ENCODE assay signal across 8 mouse cellular contexts in genomic region chr7:44350957-44351711, GRCm38 (mm10). TPM values are rescaled to one million over a fixed set of nuclear protein-coding genes. Genes with fewer than 3 reads are reported as not detected.
DNase-seq lines count a peak whose midpoint lies in the region; ATAC-seq and TF ChIP-seq lines count a peak whose summit lies in the region.

No protein-coding gene starts in this region.

- H3K27ac ChIP-seq in cerebellum, adult 2 months (ENCODE audit: insufficient read depth, low read length): no peak overlapping the region
- no peak overlapping the region for H3K27ac ChIP-seq in hindbrain, embryonic 12.5 days

- peaks cover 7% of the 10 kb centered on the region for H3K36me3 ChIP-seq in hindbrain, embryonic 12.5 days

- H3K4me3 ChIP-seq in cerebellum, adult 2 months (replicated peaks; ENCODE audit: insufficient read depth, low read depth, low read length): no peak overlapping the region
- H3K4me3 ChIP-seq in hindbrain, embryonic 12.5 days: peak overlapping the region; percentile 2

- WGBS in cerebellum, adult 2 months: 16% methylated on average over 25 of the region's 25 CpGs
- WGBS in hindbrain, embryonic 12.5 days: 4% methylated on average over 25 of the region's 25 CpGs

- TF ChIP-seq POLR2A in cerebellum, adult 2 months (IDR thresholded peaks at IDR 0.05; ENCODE audit: borderline replicate concordance, insufficient read depth, low read length): no peak

- peak; percentile 83 for TF ChIP-seq CTCF in cerebellum, adult 2 months (IDR thresholded peaks at IDR 0.05; ENCODE audit: borderline replicate concordance, insufficient read depth, low read depth, low read length)

- H3K9ac ChIP-seq in hindbrain, embryonic 12.5 days: peak overlapping the region; percentile 37

- H3K4me1 ChIP-seq in cerebellum, adult 2 months (ENCODE audit: control insufficient read depth, insufficient read depth, low read length): peaks cover 4% of the 10 kb centered on the region; the same call in 1 of the 2 replicates
- peaks cover 47% of the 10 kb centered on the region for H3K4me1 ChIP-seq in hindbrain, embryonic 12.5 days

- H3K27me3 ChIP-seq in cerebellum, adult 2 months (ENCODE audit: control insufficient read depth, insufficient read depth, low read length): no peaks in the 10 kb centered on the region; the same call in 1 of the 2 replicates
- peaks cover 82% of the 10 kb centered on the region for H3K27me3 ChIP-seq in hindbrain, embryonic 12.5 days

- DNase-seq in NIH3T3 (ENCODE audit: low read depth): peak; percentile 93
- peak; percentile 83 to 87 for DNase-seq in cerebellum, adult 2 months
- peak; percentile 85 to 87 for DNase-seq in layer of hippocampus, postnatal 10 days (ENCODE audit: low spot score in 2 of 2)
- DNase-seq in lung, postnatal 14 days: peak; percentile 81
- peak; percentile 64 for DNase-seq in ovary, postnatal 36 days (ENCODE audit: low spot score)
- peak; percentile 49 to 60 for DNase-seq in thymus, postnatal 36 days

- no peaks in the 10 kb centered on the region for H3K9me3 ChIP-seq in hindbrain, embryonic 12.5 days (replicated peaks)

- ATAC-seq in frontal cortex, adult (ENCODE audit: low TSS enrichment): peak; percentile 24
- peak; percentile 46 for ATAC-seq in hindbrain, embryonic 12.5 days (ENCODE audit: low FRiP score)

- peak overlapping the region; percentile 47 for H3K4me2 ChIP-seq in hindbrain, embryonic 12.5 days (replicated peaks)

RNA-seq across cellular contexts. Expression of gene Syt3, which starts 32.8 kb away (rescaled TPM):
- 125 and 130 TPM in 2 replicates for polyA plus RNA-seq in cerebellum, adult 2 months (2012; rRNA removed)
- 6.8 and 7.5 TPM in 2 replicates for polyA plus RNA-seq in hindbrain, embryonic 12.5 days (2016; fragmentation: Nextera tagmentation; extraction: Ambion mirVana)
- total RNA-seq in layer of hippocampus, postnatal 10 days (2021): 10 to 100 TPM; 84.0 to 90.2 TPM

RNA-seq across cellular contexts. Expression of gene 1700008O03Rik, which starts 34.5 kb away (rescaled TPM):
- 3.1 and 3.8 TPM in 2 replicates for polyA plus RNA-seq in cerebellum, adult 2 months (2012; rRNA removed)
- polyA plus RNA-seq in hindbrain, embryonic 12.5 days (2016; fragmentation: Nextera tagmentation; extraction: Ambion mirVana): 1.1 and 1.9 TPM in 2 replicates
- total RNA-seq in layer of hippocampus, postnatal 10 days (2021): 1 to 10 TPM; 4.3 to 5.0 TPM

RNA-seq across cellular contexts. Expression of gene Shank1, which starts 41.1 kb away (rescaled TPM):
- 51.4 and 60.7 TPM in 2 replicates for polyA plus RNA-seq in cerebellum, adult 2 months (2012; rRNA removed)
- 12.5 and 12.8 TPM in 2 replicates for polyA plus RNA-seq in hindbrain, embryonic 12.5 days (2016; fragmentation: Nextera tagmentation; extraction: Ambion mirVana)
- 100 to 1,000 TPM; 439 to 476 TPM for total RNA-seq in layer of hippocampus, postnatal 10 days (2021)

RNA-seq across cellular contexts. Expression of gene Clec11a, which starts 44.4 kb away (rescaled TPM):
- 2.4 and 3.0 TPM in 2 replicates for polyA plus RNA-seq in cerebellum, adult 2 months (2012; rRNA removed)
- polyA plus RNA-seq in hindbrain, embryonic 12.5 days (2016; fragmentation: Nextera tagmentation; extraction: Ambion mirVana): 2.0 and 2.9 TPM in 2 replicates
- 1 to 10 TPM; 1.9 TPM for total RNA-seq in layer of hippocampus, postnatal 10 days (2021)

Comparison
In these comparisons a context has a peak if more than half of its experiments do, and no peak if none do; other contexts are left out.
1. RNA of gene Syt3, which starts 32.8 kb away (polyA plus RNA-seq): 125 to 130 TPM in cerebellum, adult 2 months; 6.8 to 7.5 TPM in hindbrain, embryonic 12.5 days; every median in the first group is over 10 times any median in the second.
2. Peak in every context shown above with its lines, with median percentiles within 50 percentile points of each other: DNase-seq.